Mouse (Mus musculus): ENCODE data around the gene Ano7. TPM values are rescaled to one million over a fixed set of nuclear protein-coding genes. Genes with fewer than 3 reads are reported as not detected.

Ano7 gene
- polyA plus RNA-seq, 1 experiment, result 2.0 TPM

DNA sequence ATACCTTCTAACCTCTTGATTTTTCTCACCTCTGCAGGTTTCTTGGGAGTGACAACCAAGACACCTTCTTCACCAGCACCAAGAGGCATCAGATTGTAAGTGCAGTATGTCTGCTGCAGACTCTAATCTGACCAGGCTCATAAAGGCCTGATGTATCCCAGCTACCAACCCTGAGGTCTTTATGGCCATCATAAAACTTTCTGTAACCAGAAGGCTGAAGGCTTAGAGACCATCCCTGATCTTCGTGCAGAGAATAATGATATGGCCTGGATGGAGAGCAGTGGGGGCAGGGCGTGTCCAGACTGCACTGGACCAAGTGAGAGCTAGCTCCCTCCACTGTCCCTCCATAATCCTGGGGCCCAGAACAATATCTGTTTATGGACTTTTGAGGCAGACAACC is 13.5 kb downstream of the Ano7 start:
- 77% methylated on average over 2 of the region's 2 CpGs for WGBS
- Histone ChIP-seq H3K27ac (ENCODE audit: control insufficient read depth, insufficient read depth, low read length) (no peak overlapping the region), H3K36me3 (ENCODE audit: control insufficient read depth, insufficient read depth, low read length) (no peaks in the 10 kb centered on the region), H3K4me3 (ENCODE audit: control insufficient read depth, insufficient read depth, low read length) (no peak overlapping the region), H3K27me3 (ENCODE audit: control insufficient read depth, insufficient read depth, low read length) (no peaks in the 10 kb centered on the region; the same call in 1 of the 2 replicates), H3K4me1 (replicated peaks; ENCODE audit: control insufficient read depth, insufficient read depth, low read length) (no peaks in the 10 kb centered on the region)
- TF ChIP-seq POLR2A (IDR thresholded peaks at IDR 0.05; ENCODE audit: control insufficient read depth, extremely low read depth, insufficient read depth, low read length, poor library complexity) (no peak), CTCF (IDR thresholded peaks at IDR 0.05; ENCODE audit: borderline replicate concordance, control insufficient read depth, extremely low read depth, insufficient read depth, low read length, poor library complexity) (no peak)
- DNase-seq, result no peak

DNA sequence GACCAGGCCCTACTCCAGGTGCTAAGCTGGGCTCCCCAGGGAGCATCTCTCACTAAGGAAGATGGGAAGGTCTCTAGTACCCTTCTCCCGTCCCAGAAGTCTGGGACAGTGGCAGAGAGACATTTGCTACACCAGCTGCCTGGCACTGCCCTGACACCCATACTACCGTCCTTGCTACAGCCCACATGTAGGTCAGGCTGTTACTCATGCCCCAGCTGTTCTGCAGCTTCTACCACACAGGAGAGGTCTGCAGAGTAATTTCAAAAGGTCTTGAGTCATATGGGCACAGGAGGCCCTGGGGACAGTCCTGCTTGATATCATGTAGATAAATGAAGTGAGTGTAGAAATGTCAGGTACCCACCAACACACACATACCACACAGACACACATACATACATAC is 15.2 kb downstream of the Ano7 start:
- Histone ChIP-seq H3K27ac (ENCODE audit: control insufficient read depth, insufficient read depth, low read length) (no peak overlapping the region), H3K36me3 (ENCODE audit: control insufficient read depth, insufficient read depth, low read length) (no peaks in the 10 kb centered on the region), H3K27me3 (ENCODE audit: control insufficient read depth, insufficient read depth, low read length) (no peaks in the 10 kb centered on the region; the same call in 1 of the 2 replicates), H3K4me1 (replicated peaks; ENCODE audit: control insufficient read depth, insufficient read depth, low read length) (no peaks in the 10 kb centered on the region), H3K4me3 (ENCODE audit: control insufficient read depth, insufficient read depth, low read length) (no peak overlapping the region)
- TF ChIP-seq POLR2A (IDR thresholded peaks at IDR 0.05; ENCODE audit: control insufficient read depth, extremely low read depth, insufficient read depth, low read length, poor library complexity) (no peak), CTCF (IDR thresholded peaks at IDR 0.05; ENCODE audit: borderline replicate concordance, control insufficient read depth, extremely low read depth, insufficient read depth, low read length, poor library complexity) (no peak)
- DNase-seq, result no peak
- 89% methylated on average over 2 of the region's 2 CpGs for WGBS

DNA sequence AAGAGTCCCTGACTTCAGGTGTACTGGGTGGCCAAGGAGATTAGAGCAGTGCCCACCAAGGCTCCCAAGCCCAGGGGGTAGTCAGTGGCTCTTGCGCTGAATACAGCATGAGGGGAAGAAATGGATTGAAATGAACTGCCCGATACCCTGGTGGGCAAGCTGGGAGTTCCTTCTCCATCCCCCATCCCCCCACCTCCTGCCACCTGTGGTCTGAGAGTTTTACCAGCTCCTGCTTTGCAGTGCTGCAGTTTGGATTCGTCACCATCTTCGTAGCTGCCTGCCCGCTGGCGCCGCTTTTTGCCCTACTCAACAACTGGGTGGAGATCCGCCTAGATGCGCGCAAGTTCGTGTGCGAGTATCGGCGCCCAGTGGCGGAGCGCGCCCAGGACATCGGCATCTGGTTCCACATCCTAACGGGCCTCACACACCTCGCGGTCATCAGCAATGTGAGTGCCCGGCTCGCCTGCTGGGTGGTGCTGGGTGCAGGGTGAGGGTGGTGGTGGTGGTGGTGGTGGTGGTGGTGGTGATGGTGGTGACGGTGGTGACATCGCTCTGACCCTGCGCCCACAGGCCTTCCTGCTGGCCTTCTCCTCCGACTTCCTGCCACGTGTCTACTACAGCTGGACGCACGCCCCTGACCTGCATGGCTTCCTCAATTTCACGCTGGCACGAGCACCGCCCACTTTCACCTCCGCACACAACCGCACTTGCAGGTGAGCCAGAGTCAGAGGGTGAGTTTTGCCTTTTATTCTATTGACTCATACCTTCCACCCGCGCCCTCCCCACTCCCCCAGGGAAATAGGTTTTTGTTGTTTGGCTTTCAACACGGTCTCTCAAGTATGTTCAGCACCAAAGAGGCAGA is 27.7 kb downstream of the Ano7 start:
- H3K27ac ChIP-seq (ENCODE audit: control insufficient read depth, insufficient read depth, low read length), result no peak overlapping the region
- peaks cover under 1% of the 10 kb centered on the region; the same call in 1 of the 2 replicates for H3K36me3 ChIP-seq (ENCODE audit: control insufficient read depth, insufficient read depth, low read length)
- H3K4me3 ChIP-seq (ENCODE audit: control insufficient read depth, insufficient read depth, low read length), result no peak overlapping the region
- DNase-seq, result peak; percentile 4
- TF ChIP-seq POLR2A (IDR thresholded peaks at IDR 0.05; ENCODE audit: control insufficient read depth, extremely low read depth, insufficient read depth, low read length, poor library complexity) (no peak), CTCF (IDR thresholded peaks at IDR 0.05; ENCODE audit: borderline replicate concordance, control insufficient read depth, extremely low read depth, insufficient read depth, low read length, poor library complexity) (no peak)
- 0 out of 2 replicates have a peak, but pooled peaks cover 7% of the 10 kb centered on the region for H3K4me1 ChIP-seq (replicated peaks; ENCODE audit: control insufficient read depth, insufficient read depth, low read length)
- 7% methylated on average over 38 of the region's 38 CpGs for WGBS
- H3K27me3 ChIP-seq (ENCODE audit: control insufficient read depth, insufficient read depth, low read length), result no peaks in the 10 kb centered on the region

DNA sequence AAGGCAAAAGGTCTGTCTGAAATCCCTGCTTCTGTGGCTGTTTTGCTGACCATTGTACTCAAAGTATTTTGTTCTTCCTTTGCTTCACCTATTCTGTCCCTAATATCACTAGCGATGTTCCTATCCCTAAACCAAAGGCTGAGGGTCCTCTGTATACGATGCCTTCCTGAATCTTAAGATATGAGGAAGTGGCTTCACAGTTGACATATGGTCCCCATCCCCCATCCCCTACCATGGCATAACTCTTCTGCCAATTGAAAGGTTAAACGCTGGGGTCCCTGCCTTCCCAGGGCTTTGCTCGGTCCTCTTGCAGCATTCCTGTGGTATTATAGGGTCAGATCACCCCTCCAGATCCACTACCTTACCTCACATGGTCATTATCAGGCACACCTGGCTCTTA is 29.7 kb downstream of the Ano7 start:
- H3K27me3 ChIP-seq (ENCODE audit: control insufficient read depth, insufficient read depth, low read length), result no peaks in the 10 kb centered on the region
- H3K27ac ChIP-seq (ENCODE audit: control insufficient read depth, insufficient read depth, low read length), result no peak overlapping the region
- TF ChIP-seq POLR2A (IDR thresholded peaks at IDR 0.05; ENCODE audit: control insufficient read depth, extremely low read depth, insufficient read depth, low read length, poor library complexity) (no peak), CTCF (IDR thresholded peaks at IDR 0.05; ENCODE audit: borderline replicate concordance, control insufficient read depth, extremely low read depth, insufficient read depth, low read length, poor library complexity) (no peak)
- no peak overlapping the region for H3K4me3 ChIP-seq (ENCODE audit: control insufficient read depth, insufficient read depth, low read length)
- 66% methylated on average over 4 of the region's 4 CpGs for WGBS
- peaks cover 14% of the 10 kb centered on the region for H3K36me3 ChIP-seq (ENCODE audit: control insufficient read depth, insufficient read depth, low read length)
- H3K4me1 ChIP-seq (replicated peaks; ENCODE audit: control insufficient read depth, insufficient read depth, low read length), result 0 out of 2 replicates have a peak, but pooled peaks cover 7% of the 10 kb centered on the region
- DNase-seq, result no peak

DNA sequence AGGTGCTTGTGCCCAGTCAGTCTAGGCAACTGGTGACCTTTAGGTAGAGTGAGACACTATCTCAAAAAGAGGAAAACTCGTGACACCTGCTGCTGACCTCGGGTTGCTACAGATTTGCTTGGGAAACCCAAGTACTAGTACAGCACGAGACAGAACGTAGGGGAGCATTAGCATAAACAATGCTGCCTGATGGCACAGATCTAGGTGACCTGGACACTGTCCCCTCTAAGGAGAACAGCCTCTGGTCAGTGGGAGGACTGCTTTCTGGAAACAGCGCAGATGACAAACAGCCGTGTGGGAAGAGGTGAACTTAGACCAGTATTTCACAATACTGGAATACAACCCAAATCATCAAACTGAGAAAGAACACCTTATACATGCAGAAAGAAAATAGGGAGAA is 58.4 kb downstream of the Ano7 start:
- no peaks in the 10 kb centered on the region for H3K4me1 ChIP-seq (replicated peaks; ENCODE audit: control insufficient read depth, insufficient read depth, low read length)
- H3K27me3 ChIP-seq (ENCODE audit: control insufficient read depth, insufficient read depth, low read length), result no peaks in the 10 kb centered on the region
- no peak overlapping the region for H3K27ac ChIP-seq (ENCODE audit: control insufficient read depth, insufficient read depth, low read length)
- WGBS, result 95% methylated on average over 6 of the region's 6 CpGs
- H3K36me3 ChIP-seq (ENCODE audit: control insufficient read depth, insufficient read depth, low read length), result peaks cover 53% of the 10 kb centered on the region
- no peak overlapping the region for H3K4me3 ChIP-seq (ENCODE audit: control insufficient read depth, insufficient read depth, low read length)
- no peak for TF ChIP-seq POLR2A (IDR thresholded peaks at IDR 0.05; ENCODE audit: control insufficient read depth, extremely low read depth, insufficient read depth, low read length, poor library complexity)
- no peak for TF ChIP-seq CTCF (IDR thresholded peaks at IDR 0.05; ENCODE audit: borderline replicate concordance, control insufficient read depth, extremely low read depth, insufficient read depth, low read length, poor library complexity)
- no peak for DNase-seq

DNA sequence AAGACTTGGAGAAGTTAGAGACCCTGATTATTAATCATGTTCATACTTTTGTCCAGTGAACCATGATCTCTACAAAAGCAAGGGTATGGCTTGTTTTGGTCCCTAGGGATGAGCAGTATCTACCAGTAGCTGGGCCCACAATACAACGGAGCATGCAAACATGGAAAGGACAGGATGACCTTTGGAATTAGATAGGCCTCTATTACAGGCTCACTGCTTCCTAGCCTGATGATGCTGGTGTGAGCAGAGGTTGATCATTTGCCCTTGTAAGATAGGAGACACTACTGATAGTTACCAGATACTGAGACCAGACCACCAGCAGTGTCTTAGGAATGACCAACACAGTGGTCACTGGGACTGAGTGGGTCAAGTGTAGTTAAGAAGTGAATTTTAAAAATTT is 65.6 kb downstream of the Ano7 start:
- no peak for DNase-seq
- Histone ChIP-seq H3K4me3 (ENCODE audit: control insufficient read depth, insufficient read depth, low read length) (no peak overlapping the region), H3K4me1 (replicated peaks; ENCODE audit: control insufficient read depth, insufficient read depth, low read length) (peaks cover 6% of the 10 kb centered on the region), H3K36me3 (ENCODE audit: control insufficient read depth, insufficient read depth, low read length) (peaks cover 44% of the 10 kb centered on the region), H3K27ac (ENCODE audit: control insufficient read depth, insufficient read depth, low read length) (no peak overlapping the region), H3K27me3 (ENCODE audit: control insufficient read depth, insufficient read depth, low read length) (no peaks in the 10 kb centered on the region)
- TF ChIP-seq POLR2A (IDR thresholded peaks at IDR 0.05; ENCODE audit: control insufficient read depth, extremely low read depth, insufficient read depth, low read length, poor library complexity) (no peak), CTCF (IDR thresholded peaks at IDR 0.05; ENCODE audit: borderline replicate concordance, control insufficient read depth, extremely low read depth, insufficient read depth, low read length, poor library complexity) (no peak)
- 100% methylated on average over 1 of the region's 1 CpGs for WGBS

All from thymus, adult 2 months (tissue).